Mouse (Mus musculus): Measurements from ENCODE around the gene Endod1. TPM values are rescaled to one million over a fixed set of nuclear protein-coding genes. Genes with fewer than 3 reads are reported as not detected.

Gene Endod1
- total RNA-seq, 2 experiments from 2014 or later = 69.8 to 73.9 TPM

GRCm38 (mm10) chr9:14316618-14317017, 64.7 kb downstream of the Endod1 start:
- DNase-seq = no peak

- DNase-seq = no peak
These were observed 66.8 kb downstream of the Endod1 start for GRCm38 (mm10) chr9:14314477-14314876.

- no peak for DNase-seq
These were observed 67.3 kb downstream of the Endod1 start for GRCm38 (mm10) chr9:14313968-14314367.

- no peak for DNase-seq
These were observed 74.0 kb downstream of the Endod1 start for GRCm38 (mm10) chr9:14307341-14307740.

GRCm38 (mm10) chr9:14304262-14304968, 76.9 kb downstream of the Endod1 start:
- DNase-seq = no peak

Other genes with a start within 250 kb of the Endod1 start
- 10 to 100 TPM; 64.5 to 71.4 TPM for gene Sesn3, start 106.4 kb downstream of the Endod1 start, total RNA-seq (2021)
- gene Kdm4d, start 119.0 kb upstream of the Endod1 start, total RNA-seq (2021) = 1 to 10 TPM in 1 of 2 experiments, under 1 TPM in 1; 0.97 to 1.3 TPM
- 10 to 100 TPM; 82.5 to 83.3 TPM for gene Cwc15, start 119.1 kb upstream of the Endod1 start, total RNA-seq (2021)

All from layer of hippocampus, postnatal 36 days (tissue).